ENCODE assay signal across 18 mouse cellular contexts in genomic region chr16:18474021-18474420, GRCm38 (mm10).
"Had no signal": no experiment of that assay in that cellular context is flagged by ENCODE, and none has a peak within 500 bp of the region (broad histone marks: within the 10 kb centered on the region; RNA-seq: fewer than 3 reads in every experiment).

No protein-coding gene starts in this region.

- H3K4me2 ChIP-seq: lung, embryonic 14.5 days; midbrain, embryonic 12.5 days; neural tube, embryonic 13.5 days; neural tube, embryonic 15.5 days had no signal

- H3K9ac ChIP-seq: liver, embryonic 14.5 days; lung, embryonic 14.5 days; midbrain, embryonic 12.5 days; neural tube, embryonic 13.5 days; neural tube, embryonic 15.5 days had no signal

- H3K4me3 ChIP-seq: midbrain, embryonic 10.5 days; midbrain, embryonic 12.5 days; myocyte; neural tube, embryonic 13.5 days; neural tube, embryonic 15.5 days had no signal

- H3K27ac ChIP-seq: liver, embryonic 14.5 days; midbrain, embryonic 10.5 days; midbrain, embryonic 12.5 days; neural tube, embryonic 13.5 days; neural tube, embryonic 15.5 days had no signal

- H3K9me3 ChIP-seq: midbrain, embryonic 10.5 days; midbrain, embryonic 12.5 days; neural tube, embryonic 13.5 days; neural tube, embryonic 15.5 days had no signal

- ATAC-seq: midbrain, embryonic 16.5 days had no signal

- DNase-seq: lung, adult 18-20 months; lung, embryonic 14.5 days; lung, postnatal 10 days; midbrain, embryonic 14.5 days; retina, postnatal 1 day; right cerebral cortex, adult 18-20 months; right cerebral cortex, postnatal 25 days; right cerebral cortex, postnatal 4 days; spleen, adult 18-20 months; thymus, adult 18-20 months; thymus, postnatal 25 days had no signal

- H3K4me1 ChIP-seq: neural tube, embryonic 15.5 days had no signal

- H3K27me3 ChIP-seq: midbrain, embryonic 12.5 days; neural tube, embryonic 13.5 days; neural tube, embryonic 15.5 days had no signal
